Mouse (Mus musculus): ENCODE data around the gene Olfr669. TPM values are rescaled to one million over a fixed set of nuclear protein-coding genes. Genes with fewer than 3 reads are reported as not detected.

The Olfr669 gene
- not detected in 2 replicates for polyA plus RNA-seq (2012)

DNA sequence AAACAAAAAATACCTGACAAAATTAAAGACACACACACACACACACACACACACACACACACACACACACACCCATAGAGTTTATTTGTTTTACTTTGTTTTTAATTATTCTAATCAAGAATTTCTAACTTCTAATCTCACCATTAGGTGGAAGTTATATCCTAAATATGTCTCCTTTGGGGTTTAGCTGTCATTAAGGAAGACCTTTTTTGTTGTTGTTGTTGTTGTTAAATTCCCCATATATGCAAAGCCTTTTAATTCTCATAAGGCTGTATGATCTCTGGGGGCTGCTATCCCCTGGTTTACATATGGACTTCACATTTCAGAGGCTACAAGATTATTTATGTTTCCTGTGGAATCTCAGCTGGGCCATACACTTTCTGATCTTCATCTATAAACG lies at the start of gene Olfr669:
TSS of gene Olfr669 (plus strand) at position 301 of the 400 bp plus-strand sequence.
- no peak for TF ChIP-seq GATA1 (IDR thresholded peaks at IDR 0.05; ENCODE audit: low read length)

- no peak for TF ChIP-seq GATA1 (IDR thresholded peaks at IDR 0.05; ENCODE audit: low read length)
Observed at GRCm38 (mm10) chr7:104895852-104896251, 38.2 kb upstream of the Olfr669 start, which contains the start of gene Olfr666. TSS of gene Olfr666 (minus strand) at chr7:104895952.

- TF ChIP-seq GATA1 (IDR thresholded peaks at IDR 0.05; ENCODE audit: low read length), result no peak
Observed at GRCm38 (mm10) chr7:104921382-104921781, 12.7 kb upstream of the Olfr669 start, which contains the start of gene Olfr667. TSS of gene Olfr667 (minus strand) at chr7:104921482.

DNA sequence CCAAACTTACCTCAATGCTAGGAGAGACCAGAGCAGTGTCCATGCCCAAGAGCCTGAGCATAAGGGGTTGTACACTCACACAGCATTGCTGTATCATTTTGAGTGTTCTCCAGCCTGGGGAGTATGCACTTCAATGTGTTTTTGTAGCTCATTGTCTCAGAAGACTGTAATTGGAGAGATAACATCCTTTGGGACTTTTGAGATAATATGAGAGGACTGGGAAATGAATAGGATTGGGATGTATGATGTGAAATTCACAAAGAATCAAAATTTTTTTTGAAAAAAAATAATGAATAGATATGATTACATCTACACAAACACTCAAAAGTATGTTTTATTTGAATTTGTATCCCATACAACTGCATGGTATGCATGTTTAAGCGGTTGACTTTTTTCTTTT lies 6.1 kb upstream of the Olfr669 start, which contains the start of gene Olfr668:
TSS of gene Olfr668 (minus strand) at position 101 of the 400 bp plus-strand sequence.
- no peak for TF ChIP-seq GATA1 (IDR thresholded peaks at IDR 0.05; ENCODE audit: low read length)

- TF ChIP-seq GATA1 (IDR thresholded peaks at IDR 0.05; ENCODE audit: low read length), result no peak
Observed at GRCm38 (mm10) chr7:104962520-104962919, 28.5 kb downstream of the Olfr669 start, which contains the start of gene Olfr670. TSS of gene Olfr670 (minus strand) at chr7:104962620.

DNA sequence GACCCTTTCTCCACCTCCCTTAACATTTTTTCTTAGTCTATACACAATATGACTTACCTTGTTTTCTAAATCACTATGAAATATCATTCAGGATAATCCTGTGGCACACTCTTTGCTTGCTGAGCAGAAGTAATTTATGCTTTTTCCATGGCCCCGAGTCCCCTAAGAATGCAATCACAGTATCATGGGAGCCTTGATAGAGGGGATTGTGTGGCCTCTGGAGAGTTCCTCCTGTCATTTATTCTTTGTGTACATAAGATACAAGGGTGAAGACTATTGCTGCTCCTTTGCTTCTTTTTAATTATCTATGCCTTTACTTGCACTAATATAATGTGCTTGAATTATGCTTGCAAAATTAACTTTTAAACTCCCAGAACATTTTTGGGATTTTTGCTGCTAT lies 45.0 kb downstream of the Olfr669 start, which contains the start of gene Olfr671:
TSS of gene Olfr671 (minus strand) at position 101 of the 400 bp plus-strand sequence.
- no peak for TF ChIP-seq GATA1 (IDR thresholded peaks at IDR 0.05; ENCODE audit: low read length)

Other genes starting within 250 kb of the Olfr669 start
- gene Olfr661, start 247.7 kb upstream of the Olfr669 start, polyA plus RNA-seq (2012), result not detected in 2 replicates
- gene Usp17le, start 156.8 kb upstream of the Olfr669 start, polyA plus RNA-seq (2012), result not detected in 2 replicates
- gene Usp17lb, start 91.6 kb upstream of the Olfr669 start, polyA plus RNA-seq (2012), result not detected in 2 replicates
- gene Usp17la, start 77.2 kb upstream of the Olfr669 start, polyA plus RNA-seq (2012), result not detected in 2 replicates
- not detected in 2 replicates for gene Olfr665, start 56.2 kb upstream of the Olfr669 start, polyA plus RNA-seq (2012)
- gene Olfr666, start 38.3 kb upstream of the Olfr669 start, polyA plus RNA-seq (2012), result not detected in 2 replicates
- gene Olfr667, start 12.8 kb upstream of the Olfr669 start, polyA plus RNA-seq (2012), result not detected in 2 replicates
- not detected in 2 replicates for gene Olfr668, start 6.2 kb upstream of the Olfr669 start, polyA plus RNA-seq (2012)
- not detected in 2 replicates for gene Olfr670, start 28.4 kb downstream of the Olfr669 start, polyA plus RNA-seq (2012)
- gene Olfr671, start 44.9 kb downstream of the Olfr669 start, polyA plus RNA-seq (2012), result not detected in 2 replicates
- not detected in 2 replicates for gene Olfr672, start 67.8 kb downstream of the Olfr669 start, polyA plus RNA-seq (2012)
- not detected in 2 replicates for gene Olfr675, start 94.2 kb downstream of the Olfr669 start, polyA plus RNA-seq (2012)
- gene Olfr676, start 98.5 kb downstream of the Olfr669 start, polyA plus RNA-seq (2012), result not detected in 2 replicates
- not detected in 2 replicates for gene Olfr677, start 117.1 kb downstream of the Olfr669 start, polyA plus RNA-seq (2012)
- not detected in 2 replicates for gene Olfr678, start 130.2 kb downstream of the Olfr669 start, polyA plus RNA-seq (2012)
- gene Olfr679, start 147.0 kb downstream of the Olfr669 start, polyA plus RNA-seq (2012), result not detected in 2 replicates
- gene Olfr680-ps1, start 158.6 kb downstream of the Olfr669 start, polyA plus RNA-seq (2012), result not detected in 2 replicates
- not detected in 2 replicates for gene Olfr681, start 182.6 kb downstream of the Olfr669 start, polyA plus RNA-seq (2012)
- not detected in 2 replicates for gene Olfr683, start 212.8 kb downstream of the Olfr669 start, polyA plus RNA-seq (2012)
- not detected in 2 replicates for gene Olfr684, start 229.4 kb downstream of the Olfr669 start, polyA plus RNA-seq (2012)